Mouse (Mus musculus): ENCODE results near the gene Car8.

The Car8 gene

DNA sequence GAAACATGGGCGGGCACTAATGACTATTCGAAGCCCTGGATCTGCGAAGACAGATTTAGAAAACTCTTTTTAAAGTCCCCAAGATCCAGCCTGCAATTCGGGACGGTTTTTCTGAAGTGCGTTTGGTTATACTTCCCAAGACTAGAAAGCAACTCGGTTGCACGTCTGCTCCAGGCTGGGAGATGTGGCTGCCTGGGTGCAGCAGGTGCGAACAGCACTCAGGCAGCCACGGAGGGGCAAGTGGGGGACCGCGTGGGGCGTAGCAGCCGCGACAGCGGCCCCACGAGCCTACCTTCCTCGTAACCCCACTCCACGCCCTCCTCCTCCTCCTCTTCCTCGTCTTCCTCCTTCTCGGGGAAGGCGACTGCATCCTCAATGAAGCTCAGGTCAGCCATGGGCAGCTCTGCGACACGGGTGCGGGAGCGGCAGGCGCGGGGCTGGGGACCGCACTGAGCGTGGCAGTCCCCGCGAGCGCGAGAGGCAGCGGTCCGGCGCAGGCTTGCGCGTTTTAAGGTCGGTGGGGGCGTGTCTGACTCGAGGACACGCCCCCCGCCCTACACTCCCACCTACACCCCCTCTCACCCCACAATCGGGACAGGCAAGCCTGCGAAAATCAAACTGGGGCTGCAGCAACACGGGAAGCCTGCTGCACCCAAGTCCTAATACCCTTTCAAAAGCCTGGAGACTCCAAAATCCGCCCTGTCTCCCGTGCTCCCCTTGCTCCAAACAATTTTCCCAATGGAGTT, at the start of gene Car8:
Gene Car8, minus strand, starts transcription at position 482 of the 746 bp plus-strand sequence.
- no peak for DNase-seq (ENCODE audit: low read depth, low spot score)

DNA sequence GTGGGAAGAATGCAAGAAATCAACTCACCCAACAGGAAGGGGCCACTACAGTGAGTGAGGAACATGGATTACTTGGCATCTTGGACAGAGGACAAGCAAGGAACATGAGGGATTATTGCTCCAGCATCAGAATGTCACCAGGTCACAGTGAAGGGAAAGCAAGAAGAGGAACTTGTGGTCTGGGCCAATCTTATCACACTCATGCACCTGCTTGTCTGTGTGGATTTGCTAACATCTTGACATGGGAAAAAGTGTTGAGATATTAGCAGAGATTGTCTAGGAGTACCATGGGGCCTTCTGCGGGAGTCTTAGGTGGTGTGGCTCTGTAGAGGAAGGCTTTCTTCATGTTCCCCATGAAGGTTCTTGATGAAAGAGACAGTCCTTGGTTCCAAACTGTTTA, 46.1 kb upstream of the Car8 start:
- no peak for DNase-seq (ENCODE audit: low read depth, low spot score)

DNA sequence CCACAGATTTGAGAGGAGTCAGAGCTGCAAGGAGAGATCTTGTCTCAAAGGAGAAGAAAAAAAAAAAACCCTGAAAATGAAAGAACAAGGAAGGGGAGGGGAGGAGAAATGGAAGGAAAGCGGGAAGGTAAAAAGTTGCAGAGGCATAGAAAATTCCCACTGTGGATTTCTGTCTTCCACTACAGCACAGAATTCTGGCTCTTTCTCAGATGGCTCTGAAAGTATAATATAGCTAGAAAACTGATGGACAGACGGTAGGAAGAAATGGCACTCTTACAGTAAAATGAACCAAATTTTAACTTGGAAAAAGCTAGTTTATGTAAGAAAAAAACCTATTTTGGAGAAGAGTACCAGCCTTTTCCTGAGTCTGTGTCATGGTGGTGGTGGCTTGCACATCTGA, 39.3 kb upstream of the Car8 start:
- no peak for DNase-seq (ENCODE audit: low read depth, low spot score)

DNA sequence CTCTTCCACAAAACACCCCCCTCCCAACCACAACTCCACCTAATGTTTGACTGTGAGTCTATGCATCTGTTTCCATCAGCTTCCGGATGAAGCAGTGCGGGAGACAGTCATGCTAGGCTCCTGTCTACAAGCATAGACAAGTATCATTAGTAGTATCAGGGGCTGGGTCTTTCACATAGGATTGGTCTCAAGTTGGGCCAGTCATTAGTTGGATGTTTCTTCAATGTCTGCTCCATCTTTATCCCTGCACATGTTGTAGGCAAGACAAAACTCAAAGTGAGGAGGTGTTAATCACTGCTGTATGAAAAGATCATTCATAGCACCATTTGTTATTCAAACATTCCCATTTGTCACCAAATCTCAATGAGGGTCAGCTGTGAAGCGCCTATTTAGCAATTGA, 11.0 kb upstream of the Car8 start:
- no peak for DNase-seq (ENCODE audit: low read depth, low spot score)

DNA sequence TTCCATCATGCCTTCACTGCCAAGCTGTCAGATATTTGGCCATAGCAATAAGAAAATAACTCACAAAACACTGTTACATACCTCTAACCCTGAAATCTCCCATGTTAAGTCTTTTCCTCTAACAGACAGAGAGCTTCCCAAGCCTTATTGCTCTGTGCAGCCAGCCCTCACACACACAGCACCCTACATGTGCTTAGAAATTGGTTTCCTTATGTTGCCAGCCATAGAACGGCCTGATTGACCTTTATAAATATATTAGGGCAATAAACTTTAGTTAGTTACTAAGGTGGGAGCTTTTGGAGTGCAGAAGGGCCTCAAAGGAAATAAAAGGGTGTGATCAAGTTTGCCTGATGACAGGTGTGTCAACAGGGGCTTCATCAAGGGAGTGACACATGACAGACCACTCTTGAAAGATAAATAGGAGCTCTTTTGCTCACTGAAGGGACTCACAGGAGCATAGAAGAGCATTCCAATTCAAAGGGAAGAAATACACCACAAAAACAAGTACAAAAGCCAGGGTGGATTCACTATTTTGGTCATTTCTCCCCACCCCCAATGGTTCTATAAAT, 6.7 kb upstream of the Car8 start:
- DNase-seq (ENCODE audit: low read depth, low spot score): no peak

DNA sequence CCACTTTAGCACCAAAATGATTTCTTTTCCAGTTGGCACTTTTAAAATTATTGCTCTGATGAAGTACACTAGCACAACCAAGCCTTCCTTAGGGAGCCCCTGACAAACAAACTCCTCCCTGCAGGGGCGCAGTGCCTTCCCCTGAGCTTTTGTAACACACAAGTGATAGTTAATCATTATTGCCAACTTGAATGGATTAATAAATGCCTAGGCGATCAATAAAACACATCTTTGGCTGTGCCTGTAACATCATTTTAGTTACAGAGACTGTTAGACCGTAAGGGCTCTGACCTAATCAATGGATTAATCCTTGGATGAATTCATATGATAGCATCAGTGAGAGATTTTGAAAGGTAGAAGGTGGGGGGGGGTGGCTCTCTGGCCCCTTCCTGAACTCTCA, 6.2 kb upstream of the Car8 start:
- no peak for DNase-seq (ENCODE audit: low read depth, low spot score)

DNA sequence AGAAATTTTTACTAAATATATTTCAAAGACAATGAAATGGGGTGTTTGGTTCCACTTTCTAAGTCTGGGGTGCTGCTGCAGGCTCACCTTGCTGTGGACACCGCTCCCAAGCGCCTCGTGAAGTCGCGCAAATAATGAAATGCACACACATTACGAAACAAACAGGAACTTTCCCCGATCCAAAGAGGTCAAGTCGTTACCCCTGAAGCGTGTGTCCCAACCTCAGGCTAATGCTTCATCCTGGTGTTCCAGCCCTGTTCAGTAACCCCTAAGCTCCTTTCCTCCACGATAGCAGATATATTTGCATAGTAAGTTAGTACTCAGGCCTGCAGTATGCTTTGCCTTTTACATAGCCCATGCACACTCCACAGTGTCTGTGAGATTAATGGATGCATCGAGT, 858 bp upstream of the Car8 start:
- no peak for DNase-seq (ENCODE audit: low read depth, low spot score)

DNA sequence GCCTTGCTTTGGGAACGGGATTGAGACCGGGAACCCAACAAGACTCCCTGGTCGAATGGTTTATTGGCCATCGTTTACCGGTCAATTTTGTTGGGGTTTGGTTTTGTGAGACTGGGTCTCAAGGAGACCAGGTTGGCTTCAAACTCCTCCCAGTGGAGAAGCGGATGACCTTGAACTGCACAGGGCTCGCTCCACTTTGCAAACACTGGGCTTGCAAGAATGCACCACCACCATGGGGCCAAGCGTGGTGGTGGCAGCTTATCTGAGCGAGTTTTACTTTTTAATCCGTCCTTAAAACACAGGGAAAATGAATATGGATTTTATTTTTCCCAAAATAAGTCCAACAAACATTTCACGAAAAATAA, 447 bp upstream of the Car8 start:
- no peak for DNase-seq (ENCODE audit: low read depth, low spot score)

DNA sequence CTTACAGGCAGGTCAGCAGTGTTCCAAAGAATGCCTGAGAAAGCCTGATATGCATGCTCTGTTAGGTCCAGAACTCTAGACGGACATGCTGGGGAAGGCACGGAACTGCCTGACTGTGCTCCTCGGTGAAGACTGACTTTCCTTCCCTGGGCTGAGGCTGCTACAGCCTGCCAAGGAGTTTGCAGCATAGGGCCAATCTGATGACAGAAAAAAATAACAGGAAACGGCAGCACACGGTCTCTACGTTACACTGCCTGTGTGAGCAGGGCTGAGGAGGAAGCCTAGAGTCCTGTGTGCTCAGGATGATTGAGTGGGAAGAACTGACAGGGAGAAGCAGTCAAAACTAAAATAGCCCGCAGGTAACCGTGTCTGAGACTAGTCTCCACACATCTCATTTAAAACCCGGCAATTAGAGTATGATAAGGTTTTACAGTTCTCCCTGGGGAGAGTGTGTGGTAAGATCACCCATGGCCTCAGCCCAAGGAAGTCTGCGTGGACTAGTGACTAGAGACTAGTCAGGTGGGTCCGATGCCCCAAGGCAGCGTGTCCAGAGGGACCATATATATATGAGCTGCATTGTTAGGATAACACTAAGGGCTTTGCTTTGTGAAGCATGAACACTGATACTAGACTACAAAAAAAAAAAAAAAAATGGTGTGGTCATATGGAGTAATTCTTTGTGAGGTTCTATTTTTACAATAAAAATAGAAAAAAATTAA, 6.3 kb downstream of the Car8 start:
- no peak for DNase-seq (ENCODE audit: low read depth, low spot score)

DNA sequence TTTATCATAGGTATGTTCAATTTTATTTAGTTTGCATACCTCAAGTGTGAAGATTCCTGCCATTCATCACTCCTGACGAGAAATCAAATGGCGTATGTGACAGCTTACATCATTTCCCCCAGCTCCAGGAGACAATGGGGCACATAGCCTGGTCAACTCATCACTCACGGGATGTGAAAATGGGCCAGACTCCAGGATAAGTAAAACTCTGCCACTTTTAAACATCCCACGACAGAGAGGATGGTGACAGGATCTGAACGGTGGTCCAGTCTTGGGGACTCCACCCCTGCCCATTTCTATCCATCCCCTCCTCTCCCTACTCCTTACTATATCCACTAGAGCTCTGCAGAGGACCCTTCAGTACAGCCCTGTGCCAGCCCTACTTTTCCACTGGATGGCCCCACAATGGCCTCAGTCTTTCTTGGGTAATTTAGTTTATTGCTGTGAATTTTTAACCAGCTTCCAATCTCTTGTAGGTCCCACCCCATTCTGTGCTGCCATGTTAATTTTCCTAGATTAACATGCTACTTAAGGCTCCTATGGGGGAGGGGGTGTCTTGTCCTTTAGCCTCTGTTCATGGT, 7.5 kb downstream of the Car8 start:
- DNase-seq (ENCODE audit: low read depth, low spot score): no peak

DNA sequence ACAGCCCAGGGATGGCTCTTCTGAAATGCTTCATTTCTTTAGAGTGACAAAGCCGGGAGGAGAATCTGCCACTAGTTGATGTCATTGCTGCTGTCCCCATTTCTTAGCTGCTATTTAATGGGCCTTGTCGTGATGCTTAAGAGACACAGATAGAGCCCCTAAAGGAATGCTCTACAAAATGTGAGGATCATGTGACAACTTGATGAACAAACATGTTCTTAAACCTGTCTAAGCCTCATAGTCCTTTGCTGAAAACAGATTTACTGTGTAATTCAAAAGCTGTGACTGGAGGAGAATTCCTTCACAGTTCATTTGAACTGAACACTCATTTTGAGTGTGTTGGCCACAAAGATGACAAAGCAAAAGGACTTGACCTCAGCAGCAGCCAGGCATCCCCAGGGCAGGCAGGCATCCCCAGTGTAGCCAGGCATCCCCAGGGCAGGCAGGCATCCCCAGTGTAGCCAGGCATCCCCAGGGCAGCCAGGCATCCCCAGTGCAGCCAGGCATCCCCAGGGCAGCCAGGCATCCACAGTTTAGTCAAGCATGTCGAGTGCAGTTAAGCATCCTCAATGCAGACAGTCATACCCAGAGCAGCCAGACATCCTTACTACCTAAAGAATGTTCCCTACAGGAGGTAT, 9.1 kb downstream of the Car8 start:
- no peak for DNase-seq (ENCODE audit: low read depth, low spot score)

DNA sequence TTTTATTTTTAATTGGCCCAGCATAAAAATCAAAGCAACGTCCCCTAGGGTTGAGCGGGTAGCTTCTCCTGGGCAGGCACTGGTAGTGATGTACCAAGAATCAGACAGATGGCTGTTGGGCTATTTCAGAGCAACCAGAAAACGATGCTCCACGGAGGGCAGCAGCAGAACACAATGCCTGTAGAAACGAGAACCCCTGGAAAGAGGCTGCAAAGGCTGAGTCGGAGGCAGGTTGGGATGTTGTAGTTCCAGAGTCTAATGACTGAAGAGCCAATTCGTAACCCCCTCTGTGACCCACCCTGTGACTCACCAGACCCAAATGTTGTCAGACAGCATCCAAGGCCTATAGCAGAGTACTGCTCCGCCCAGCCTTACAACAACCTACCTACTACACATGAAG, 19.9 kb downstream of the Car8 start:
- no peak for DNase-seq (ENCODE audit: low read depth, low spot score)

DNA sequence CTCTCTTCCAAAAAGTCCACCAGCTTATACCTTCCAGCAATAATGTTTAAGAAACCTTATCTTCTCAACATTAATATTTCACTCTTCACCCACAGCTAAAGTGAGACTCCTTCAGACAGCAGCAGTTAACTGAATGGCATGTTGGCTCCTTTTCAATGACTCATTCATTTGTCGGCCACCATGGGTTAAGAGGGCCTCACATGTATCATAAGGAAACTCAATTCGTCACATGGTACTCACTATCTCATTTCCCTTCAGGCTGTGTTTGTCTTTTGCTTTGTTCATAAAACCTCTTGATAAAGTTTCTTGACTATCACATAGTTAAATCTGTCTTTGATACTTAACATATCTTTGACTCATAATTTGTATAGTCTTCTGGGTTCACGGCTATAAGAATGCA, 20.8 kb downstream of the Car8 start:
- no peak for DNase-seq (ENCODE audit: low read depth, low spot score)

DNA sequence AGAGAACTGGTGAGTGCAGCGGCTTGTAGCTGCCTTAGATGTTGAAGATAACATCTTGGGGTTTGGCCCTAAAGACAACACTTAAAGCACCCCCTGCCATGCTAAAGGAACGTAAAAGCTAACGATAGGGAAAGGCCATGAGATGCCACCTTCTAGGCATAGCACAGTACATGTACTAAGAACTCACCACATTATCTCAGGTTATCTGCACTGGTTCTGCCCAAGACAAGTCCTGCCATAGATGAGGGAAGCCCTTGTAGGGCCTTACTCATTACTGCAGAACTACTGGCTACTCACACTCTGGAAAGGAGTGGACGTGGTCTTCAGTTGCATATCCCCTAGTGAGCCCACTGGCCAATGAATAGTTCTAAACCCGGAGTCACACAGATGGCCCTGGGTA, 21.6 kb downstream of the Car8 start:
- DNase-seq (ENCODE audit: low read depth, low spot score): no peak

DNA sequence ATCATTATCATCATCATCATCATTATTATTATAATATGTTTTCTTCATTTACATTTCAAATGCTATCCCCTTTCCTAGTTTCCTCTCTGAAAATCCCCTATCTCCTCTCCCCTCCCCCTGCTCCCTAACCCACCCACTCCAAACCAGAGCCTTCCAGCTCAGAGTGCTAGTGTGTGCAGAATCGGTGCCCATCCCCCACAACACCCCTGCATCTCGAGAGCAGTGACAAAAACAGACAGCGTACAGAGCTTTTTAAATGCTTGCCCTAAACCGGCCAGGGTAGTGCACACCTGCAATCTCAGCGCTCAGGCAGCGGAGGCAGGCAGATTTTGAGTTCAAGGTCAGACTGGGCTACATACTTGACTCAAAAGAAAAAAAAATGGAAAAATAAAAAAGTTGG, 22.3 kb downstream of the Car8 start:
- DNase-seq (ENCODE audit: low read depth, low spot score): no peak

DNA sequence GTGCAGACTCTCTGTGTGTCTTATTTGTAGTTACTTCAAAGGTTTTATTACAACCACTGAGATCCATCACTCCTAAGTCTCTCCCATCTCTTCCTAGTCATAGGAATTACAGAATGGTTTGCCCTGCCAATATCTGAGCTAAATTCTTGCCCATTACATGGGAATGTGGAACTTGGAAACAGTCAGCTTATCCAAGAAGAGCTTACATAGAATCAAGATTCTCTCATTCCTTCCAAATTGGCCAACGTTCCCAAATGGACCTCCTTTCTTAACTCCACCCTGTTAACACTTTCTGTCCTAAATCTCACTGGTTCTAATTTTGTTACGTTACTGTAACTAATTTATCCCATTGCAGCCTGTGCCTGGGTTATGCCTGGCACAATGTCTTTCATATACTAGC, 25.2 kb downstream of the Car8 start:
- no peak for DNase-seq (ENCODE audit: low read depth, low spot score)

DNA sequence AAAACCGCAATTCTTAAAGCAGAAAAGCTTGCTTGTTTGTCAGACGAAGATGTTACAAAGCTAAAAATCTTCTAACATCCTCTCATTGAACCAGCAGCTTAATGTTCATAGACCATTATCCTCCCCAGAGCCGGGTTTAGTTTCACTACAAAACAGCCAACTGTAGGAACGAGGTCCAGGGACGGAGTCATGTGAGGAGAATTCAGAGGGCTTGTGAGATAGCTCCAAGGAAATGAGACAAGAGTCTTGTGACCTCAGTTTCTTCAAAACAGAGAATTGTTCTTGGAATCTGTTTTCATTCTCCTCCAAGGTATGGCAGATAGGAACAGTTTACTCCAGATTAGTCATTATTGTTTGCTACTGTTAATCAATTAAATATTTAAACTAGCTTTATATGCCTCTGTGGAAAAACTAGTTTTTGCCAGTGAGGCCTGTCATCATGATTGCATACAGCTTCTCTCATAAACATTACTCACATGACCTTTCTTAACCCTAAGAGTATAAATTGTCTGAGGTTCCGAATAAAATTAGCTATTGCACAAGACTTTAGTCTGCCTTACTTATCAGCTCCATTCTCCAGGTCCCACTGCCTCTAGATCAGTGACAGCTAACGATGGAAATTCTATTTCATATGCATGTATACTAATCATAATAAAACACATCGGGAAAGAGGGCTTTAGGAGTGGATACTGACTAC, 25.8 kb downstream of the Car8 start:
- no peak for DNase-seq (ENCODE audit: low read depth, low spot score)

DNA sequence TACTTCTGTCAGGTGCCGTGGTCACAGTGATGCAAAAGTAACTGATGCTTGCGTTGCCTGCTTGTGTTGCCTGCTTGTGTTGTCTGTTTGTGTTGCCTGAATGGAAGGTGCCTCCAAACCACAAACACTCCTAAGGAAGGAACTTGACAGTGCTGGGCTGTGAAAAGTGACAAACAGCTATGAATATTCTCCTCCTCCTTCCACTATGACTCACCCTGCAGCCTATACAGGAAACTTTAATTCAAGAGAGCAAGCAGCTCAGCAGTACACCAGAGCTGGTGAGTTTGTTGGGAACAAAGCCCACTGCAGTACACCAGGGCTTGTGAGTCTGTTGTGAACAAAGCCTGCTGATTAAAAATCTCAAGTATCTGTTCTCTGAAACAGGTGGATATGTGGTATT, 28.4 kb downstream of the Car8 start:
- no peak for DNase-seq (ENCODE audit: low read depth, low spot score)

DNA sequence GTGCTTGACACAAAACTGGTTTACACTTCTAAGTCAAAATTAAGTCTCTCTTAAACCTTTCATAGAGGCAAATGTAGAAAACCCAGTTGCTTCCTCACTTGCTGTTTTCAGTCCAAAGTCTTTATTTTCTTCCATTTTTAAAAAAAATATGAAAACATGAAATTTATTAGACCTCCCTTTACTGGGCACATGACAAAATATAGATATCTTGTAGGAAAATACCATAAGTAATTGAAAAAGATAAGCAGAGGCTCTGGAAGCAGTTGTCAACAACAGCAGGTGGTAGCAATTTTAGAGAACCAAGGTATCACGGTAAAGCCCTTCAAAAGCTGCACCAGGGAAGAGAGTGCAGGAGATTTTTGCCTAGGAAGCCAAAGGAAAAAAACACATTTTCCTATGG, 30.9 kb downstream of the Car8 start:
- no peak for DNase-seq (ENCODE audit: low read depth, low spot score)

DNA sequence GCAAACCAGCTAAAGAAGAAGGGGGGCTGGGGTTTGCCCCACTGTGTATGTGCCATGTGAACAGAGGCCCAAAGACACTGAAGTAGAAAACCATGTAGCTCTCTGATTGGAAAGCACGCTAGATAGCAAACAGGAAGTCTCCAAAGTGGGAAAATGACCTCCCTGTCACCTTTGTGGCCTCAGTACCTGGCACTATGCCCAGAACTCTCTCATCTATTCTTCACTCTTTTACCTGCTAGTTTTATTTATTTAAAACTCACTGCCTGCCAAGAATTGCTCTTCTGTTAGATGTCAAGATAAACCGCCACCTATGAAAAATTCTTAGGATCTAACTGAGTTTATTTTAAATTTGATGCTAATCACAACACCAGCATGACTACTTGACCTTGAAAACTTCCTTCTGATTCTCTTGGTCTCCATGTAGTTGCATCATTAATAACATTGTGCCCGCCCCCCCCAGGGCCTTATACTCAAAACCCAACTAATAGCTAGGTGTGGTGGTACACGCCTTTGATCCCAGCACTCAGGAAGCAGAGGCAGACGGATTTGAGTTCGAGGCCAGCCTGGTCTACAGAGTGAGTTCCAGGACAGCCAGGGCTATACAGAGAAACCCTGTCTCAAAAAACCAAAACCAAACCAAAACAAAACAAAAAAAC, 31.8 kb downstream of the Car8 start:
- no peak for DNase-seq (ENCODE audit: low read depth, low spot score)

DNA sequence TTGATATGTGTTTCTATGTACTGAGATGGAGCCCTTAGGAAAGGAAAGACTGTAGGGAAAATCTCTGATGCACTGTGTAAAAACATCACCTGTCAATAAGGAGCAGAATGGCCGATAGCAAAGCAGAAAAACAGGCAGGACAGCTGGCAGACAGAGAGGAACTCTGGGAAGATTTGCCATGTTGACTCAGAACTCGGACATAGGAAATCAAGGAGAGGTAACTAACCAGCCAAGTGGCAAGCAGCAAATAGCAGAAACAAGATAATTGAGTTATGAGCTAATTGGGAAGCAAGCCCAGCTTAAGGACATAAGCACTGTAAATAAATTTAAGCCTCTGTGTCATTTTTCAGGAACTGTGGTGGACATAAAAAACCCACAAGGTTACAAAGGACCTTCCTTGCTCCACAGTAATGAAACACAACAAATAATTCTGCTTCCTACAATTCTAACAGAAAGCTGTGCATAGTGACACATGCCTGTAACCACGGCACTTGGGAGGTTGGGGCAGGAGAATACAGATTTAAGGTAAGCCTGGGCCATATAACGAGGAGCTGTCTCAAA, 33.7 kb downstream of the Car8 start:
- DNase-seq (ENCODE audit: low read depth, low spot score): no peak
